Mouse (Mus musculus) liver, embryonic 15.5 days (tissue): ENCODE measurements around the gene Atm. TPM values are rescaled to one million over a fixed set of nuclear protein-coding genes. Genes with fewer than 3 reads are reported as not detected.

Experiments used
- ATAC-seq: fragments of 200-750 bp; cut with Nextera tagmentation; 2 replicates; pipeline ENCODE4 v1.8.0; 2017; ENCODE audit warnings: moderate number of reproducible peaks, mild to moderate bottlenecking, moderate library complexity; ENCODE audit not compliant: insufficient read depth
- H3K27ac ChIP-seq: fragments of 300-500 bp; sonication (generic); replicated peaks from 2 replicates; pipeline ENCODE4 v1.5.1; 2015; ENCODE audit warnings: mild to moderate bottlenecking, inconsistent platforms
- H3K27me3 ChIP-seq: fragments of 300-500 bp; sonication (generic); 2 replicates; pipeline ENCODE4 v1.6.1; 2015; ENCODE audit warnings: mild to moderate bottlenecking, inconsistent platforms
- H3K36me3 ChIP-seq: fragments of 300-500 bp; sonication (generic); replicated peaks from 2 replicates; pipeline ENCODE4 v1.6.1; 2015; ENCODE audit warnings: moderate library complexity, mild to moderate bottlenecking, inconsistent platforms
- H3K4me1 ChIP-seq: fragments of 300-500 bp; sonication (generic); replicated peaks from 2 replicates; pipeline ENCODE4 v1.6.1; 2015; ENCODE audit warnings: inconsistent platforms
- H3K4me2 ChIP-seq: fragments of 300-500 bp; sonication (generic); 2 replicates; pipeline ENCODE4 v1.6.1; 2015; ENCODE audit warnings: moderate library complexity, mild to moderate bottlenecking, inconsistent platforms
- H3K4me3 ChIP-seq: fragments of 300-500 bp; sonication (generic); replicated peaks from 2 replicates; pipeline ENCODE4 v1.5.1; 2015; ENCODE audit warnings: mild to moderate bottlenecking, inconsistent platforms
- H3K9ac ChIP-seq: fragments of 300-500 bp; sonication (generic); 2 replicates; pipeline ENCODE4 v1.6.1; 2015; ENCODE audit warnings: moderate library complexity, mild to moderate bottlenecking, inconsistent platforms
- H3K9me3 ChIP-seq: fragments of 300-500 bp; sonication (generic); replicated peaks from 2 replicates; pipeline ENCODE4 v1.6.1; 2016; ENCODE audit warnings: inconsistent platforms
- WGBS: fragments of 180-500 bp; shearing (Covaris S2); methylation state at CpG from one replicate; pipeline ENCODE4 v1.1.7; 2015; ENCODE audit warnings: mixed read lengths; ENCODE audit not compliant: insufficient replicate concordance; 5-methylcytosine and 5-hydroxymethylcytosine counted together
- polyA plus RNA-seq: library from polyadenylated mRNA; unstranded; fragments of >200 nt; fragmentation: Nextera tagmentation; extraction: Ambion mirVana; gene quantifications from 2 replicates; pipeline ENCODE4 v1.2.1, GENCODE M21; 2015

Gene Atm
- polyA plus RNA-seq, 1 experiment from 2014 or later, result 2.5 TPM

DNA sequence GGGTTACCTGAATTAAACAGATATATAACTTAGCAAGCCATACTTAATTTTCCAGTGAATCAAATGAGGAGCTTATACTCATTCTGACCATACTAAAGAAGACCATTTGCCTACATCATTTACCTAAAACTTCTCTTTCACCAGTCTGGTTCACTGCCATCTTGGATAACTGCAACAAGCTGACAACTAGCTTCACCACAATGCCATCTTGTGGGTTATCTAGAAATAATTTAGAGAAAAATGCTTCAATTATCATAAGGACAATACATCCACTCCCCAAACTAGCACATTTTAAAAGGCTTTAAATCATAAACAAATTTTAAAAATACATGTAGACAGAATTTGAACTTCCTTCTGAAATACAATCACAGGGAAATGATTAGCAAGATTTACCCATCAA is 50.7 kb downstream of the Atm start:
- H3K27ac ChIP-seq, result no peak overlapping the region
- no peak for ATAC-seq
- H3K9me3 ChIP-seq, result no peaks in the 10 kb centered on the region
- no peaks in the 10 kb centered on the region for H3K27me3 ChIP-seq
- no peaks in the 10 kb centered on the region for H3K4me1 ChIP-seq
- H3K4me2 ChIP-seq, result no peak overlapping the region
- H3K9ac ChIP-seq, result no peak overlapping the region
- H3K4me3 ChIP-seq, result no peak overlapping the region
- H3K36me3 ChIP-seq, result peaks cover 12% of the 10 kb centered on the region; the same call in 1 of the 2 replicates

DNA sequence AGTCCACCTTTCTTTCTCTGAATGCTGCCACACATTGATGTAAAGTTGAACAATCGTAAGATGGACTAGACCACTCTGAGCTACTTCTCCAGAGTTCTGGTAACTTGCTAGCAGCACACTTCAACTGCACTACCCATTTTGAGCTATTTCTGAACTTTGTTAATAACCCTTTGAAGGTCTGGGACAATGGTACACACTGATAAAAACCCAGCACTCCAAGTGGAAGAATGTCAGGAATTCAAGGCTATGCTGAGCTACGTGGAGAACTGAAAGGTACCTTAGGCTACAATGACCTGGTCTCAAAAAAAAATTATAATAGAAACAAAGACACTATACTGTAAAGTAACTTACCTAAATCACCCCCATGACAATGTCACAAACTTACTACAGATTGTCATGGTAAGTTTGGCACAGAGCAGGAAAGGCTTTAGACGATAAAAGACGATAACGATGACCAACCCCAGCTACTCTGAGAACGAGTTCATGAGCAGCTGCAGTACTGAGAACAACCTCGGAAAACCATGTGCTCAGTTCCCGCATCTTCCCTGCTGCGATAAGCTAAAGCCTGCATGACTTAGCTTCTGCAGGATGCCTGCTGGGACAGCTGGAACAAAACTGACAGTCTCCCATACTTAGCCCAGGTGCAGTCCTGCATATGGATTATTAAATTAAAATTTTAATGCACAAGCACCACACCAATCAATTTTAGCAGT is 63.6 kb downstream of the Atm start:
- Histone ChIP-seq H3K4me3 (no peak overlapping the region), H3K9ac (no peak overlapping the region), H3K27me3 (no peaks in the 10 kb centered on the region), H3K9me3 (no peaks in the 10 kb centered on the region), H3K4me1 (no peaks in the 10 kb centered on the region), H3K4me2 (no peak overlapping the region), H3K27ac (no peak overlapping the region), H3K36me3 (no peaks in the 10 kb centered on the region)
- no peak for ATAC-seq
- 78% methylated on average over 9 of the region's 9 CpGs for WGBS

GRCm38 (mm10) chr9:53452038-53452437 is 84.5 kb downstream of the Atm start:
- Histone ChIP-seq H3K27ac (no peak overlapping the region), H3K9me3 (no peaks in the 10 kb centered on the region), H3K27me3 (no peaks in the 10 kb centered on the region), H3K4me2 (no peak overlapping the region), H3K9ac (no peak overlapping the region), H3K4me1 (no peaks in the 10 kb centered on the region), H3K4me3 (no peak overlapping the region), H3K36me3 (peaks cover 30% of the 10 kb centered on the region)
- no peak for ATAC-seq
- 74% methylated on average over 2 of the region's 2 CpGs for WGBS

- Histone ChIP-seq H3K9me3 (no peaks in the 10 kb centered on the region), H3K4me1 (no peaks in the 10 kb centered on the region), H3K9ac (no peak overlapping the region), H3K27me3 (no peaks in the 10 kb centered on the region), H3K36me3 (peaks cover 38% of the 10 kb centered on the region), H3K4me2 (no peak overlapping the region), H3K27ac (no peak overlapping the region), H3K4me3 (no peak overlapping the region)
- no peak for ATAC-seq
- WGBS, result 70% methylated on average over 1 of the region's 1 CpGs
Measured at GRCm38 (mm10) chr9:53450609-53451008, 85.9 kb downstream of the Atm start.

- Histone ChIP-seq H3K27ac (no peak overlapping the region), H3K4me1 (no peaks in the 10 kb centered on the region), H3K4me2 (no peak overlapping the region), H3K9ac (no peak overlapping the region), H3K36me3 (peaks cover 8% of the 10 kb centered on the region), H3K9me3 (no peaks in the 10 kb centered on the region), H3K27me3 (no peaks in the 10 kb centered on the region), H3K4me3 (no peak overlapping the region)
- WGBS, result 68% methylated on average over 14 of the region's 14 CpGs
- no peak for ATAC-seq
Measured at GRCm38 (mm10) chr9:53435830-53436570, 100.5 kb downstream of the Atm start.

DNA sequence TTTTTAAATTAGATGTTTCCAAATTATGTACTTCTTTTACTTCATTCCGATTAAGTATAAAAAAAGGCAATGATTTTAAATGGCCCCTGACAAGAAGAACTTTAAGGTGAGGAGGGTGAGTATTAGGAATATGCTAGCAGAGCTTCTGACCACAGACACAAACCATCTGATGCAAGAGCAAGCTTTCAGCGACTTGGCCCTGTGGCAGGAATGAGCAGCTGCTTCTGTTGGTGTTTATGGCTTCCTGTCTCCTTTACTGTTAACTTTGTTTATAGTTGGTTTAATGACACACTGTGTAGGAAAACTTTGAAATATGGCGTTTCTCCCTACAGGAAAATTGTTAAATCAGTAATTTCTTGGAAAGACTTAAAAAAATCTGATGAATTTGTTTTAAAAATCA is 108.9 kb downstream of the Atm start:
- no peaks in the 10 kb centered on the region for H3K27me3 ChIP-seq
- no peak overlapping the region for H3K4me2 ChIP-seq
- H3K9ac ChIP-seq, result no peak overlapping the region
- peaks cover 19% of the 10 kb centered on the region for H3K4me1 ChIP-seq
- ATAC-seq, result no peak
- no peaks in the 10 kb centered on the region for H3K9me3 ChIP-seq
- H3K36me3 ChIP-seq, result no peaks in the 10 kb centered on the region
- no peak overlapping the region for H3K27ac ChIP-seq
- H3K4me3 ChIP-seq, result no peak overlapping the region
- 48% methylated on average over 3 of the region's 3 CpGs for WGBS

DNA sequence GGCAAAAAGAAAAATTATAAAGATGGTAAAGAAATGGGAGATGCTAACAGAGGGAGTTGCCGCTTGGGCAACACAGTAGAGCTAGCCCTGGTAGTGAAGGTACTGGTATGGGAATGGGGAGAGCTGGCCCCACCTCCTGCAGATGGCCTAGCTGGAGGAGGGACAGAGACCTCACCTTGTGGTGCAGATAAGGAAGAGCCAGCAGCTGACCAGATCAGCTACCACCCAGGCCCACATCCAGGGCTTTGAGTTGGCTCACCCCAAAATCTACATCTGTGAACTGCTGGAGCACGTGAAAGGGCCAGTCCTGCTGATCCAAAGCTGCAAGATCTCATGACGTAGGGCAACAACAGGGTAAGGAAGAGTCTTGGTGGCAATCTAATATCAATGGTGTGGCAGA is 109.8 kb downstream of the Atm start:
- peak; percentile 29; the same call in 1 of the 2 replicates for ATAC-seq

GRCm38 (mm10) chr9:53422133-53422896 is 114.2 kb downstream of the Atm start:
- peak; percentile 98 for ATAC-seq
- Histone ChIP-seq H3K4me3 (peak overlapping the region; percentile 19), H3K27me3 (no peaks in the 10 kb centered on the region), H3K4me2 (peak overlapping the region; percentile 56), H3K36me3 (no peaks in the 10 kb centered on the region), H3K4me1 (peaks cover 30% of the 10 kb centered on the region), H3K27ac (peak overlapping the region; percentile 85), H3K9ac (peak overlapping the region; percentile 35; the same call in 1 of the 2 replicates), H3K9me3 (no peaks in the 10 kb centered on the region)
- 14% methylated on average over 9 of the region's 9 CpGs for WGBS

More for the DNA sequence above, 109.8 kb downstream of the Atm start:
- Histone ChIP-seq H3K4me3 (no peak overlapping the region), H3K9me3 (no peaks in the 10 kb centered on the region), H3K9ac (no peak overlapping the region), H3K4me1 (peaks cover 24% of the 10 kb centered on the region), H3K4me2 (no peak overlapping the region), H3K27ac (no peak overlapping the region), H3K27me3 (no peaks in the 10 kb centered on the region), H3K36me3 (no peaks in the 10 kb centered on the region)
- WGBS, result 59% methylated on average over 3 of the region's 3 CpGs

- Histone ChIP-seq H3K4me2 (peak overlapping the region; percentile 42), H3K9me3 (no peaks in the 10 kb centered on the region), H3K27ac (peak overlapping the region; percentile 51), H3K36me3 (no peaks in the 10 kb centered on the region), H3K4me3 (no peak overlapping the region), H3K4me1 (peaks cover 30% of the 10 kb centered on the region), H3K9ac (no peak overlapping the region), H3K27me3 (no peaks in the 10 kb centered on the region)
- peak; percentile 82 for ATAC-seq
- WGBS, result 41% methylated on average over 3 of the region's 3 CpGs
Measured at GRCm38 (mm10) chr9:53409427-53409826, 127.1 kb downstream of the Atm start.

GRCm38 (mm10) chr9:53408953-53409361 is 127.6 kb downstream of the Atm start:
- no peaks in the 10 kb centered on the region for H3K36me3 ChIP-seq
- no peak overlapping the region for H3K9ac ChIP-seq
- H3K4me3 ChIP-seq, result no peak overlapping the region
- no peaks in the 10 kb centered on the region for H3K27me3 ChIP-seq
- H3K4me2 ChIP-seq, result peak overlapping the region; percentile 42
- 91% methylated on average over 2 of the region's 2 CpGs for WGBS
- peaks cover 30% of the 10 kb centered on the region for H3K4me1 ChIP-seq
- ATAC-seq, result no peak
- no peaks in the 10 kb centered on the region for H3K9me3 ChIP-seq
- H3K27ac ChIP-seq, result peak overlapping the region; percentile 51; the same call in 1 of the 2 replicates

- H3K4me1 ChIP-seq, result peaks cover 30% of the 10 kb centered on the region
- H3K4me2 ChIP-seq, result no peak overlapping the region
- no peaks in the 10 kb centered on the region for H3K27me3 ChIP-seq
- no peak for ATAC-seq
- 56% methylated on average over 4 of the region's 4 CpGs for WGBS
- no peak overlapping the region for H3K27ac ChIP-seq
- no peak overlapping the region for H3K4me3 ChIP-seq
- no peaks in the 10 kb centered on the region for H3K36me3 ChIP-seq
- H3K9ac ChIP-seq, result no peak overlapping the region
- no peaks in the 10 kb centered on the region for H3K9me3 ChIP-seq
Measured at GRCm38 (mm10) chr9:53408548-53408947, 128.0 kb downstream of the Atm start.
